Mouse (Mus musculus) ES-Bruce4 (cell line): ENCODE data around the gene Cacnb3.

Source experiments
- CTCF ChIP-seq: IDR thresholded peaks from one replicate; pipeline ENCODE4 v1.8.1; 2011; ENCODE audit warnings: low read depth, low read length
- EP300 ChIP-seq: IDR thresholded peaks from 2 replicates; pipeline ENCODE4 v1.6.1; 2011; ENCODE audit warnings: low read depth, low read length; ENCODE audit not compliant: insufficient read depth
- POLR2A ChIP-seq: IDR thresholded peaks from one replicate; pipeline ENCODE4 v1.8.1; 2011; ENCODE audit warnings: low read length; ENCODE audit not compliant: insufficient read depth

DNA sequence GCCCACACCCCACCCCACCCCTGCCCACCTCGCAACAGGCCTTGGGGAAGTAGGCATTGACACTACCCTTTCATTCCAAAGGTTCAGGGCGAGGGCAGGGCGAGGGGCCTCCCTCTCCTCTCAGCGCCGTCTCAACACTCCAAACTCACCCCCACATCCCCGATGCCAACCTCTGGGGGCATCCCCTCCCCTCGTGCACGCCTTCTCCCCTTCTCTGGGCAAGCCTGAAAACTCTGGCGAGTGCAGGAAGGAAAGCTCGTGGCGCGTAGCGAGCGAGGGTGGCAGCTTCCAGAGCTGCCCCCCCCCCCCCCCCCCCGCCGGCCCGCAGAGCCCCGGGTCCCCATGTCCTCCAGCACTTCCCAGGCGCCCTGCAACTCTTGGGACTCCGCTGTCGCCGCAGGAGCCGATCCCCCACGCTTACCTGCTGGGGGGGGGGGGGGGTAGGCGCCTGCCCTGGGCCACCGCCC is 21.8 kb upstream of the Cacnb3 start:
- TF ChIP-seq CTCF: no peak
- TF ChIP-seq POLR2A: no peak
- TF ChIP-seq EP300: no peak
